Mouse (Mus musculus) kidney, adult 2 months (tissue): ENCODE results near the gene Ctnnb1. TPM values are rescaled to one million over a fixed set of nuclear protein-coding genes. Genes with fewer than 3 reads are reported as not detected.
"Not testable (repeated sequence)": the region's sequence is repeated elsewhere in the genome, so short reads cannot be mapped to it uniquely, and the experiment has no call there.

Experiments
- DNase-seq: peaks from one replicate; pipeline ENCODE4 v3.0.0; 2021
- H3K27ac ChIP-seq: fragments of 200-500 bp; 2 replicates; pipeline ENCODE4 v1.5.1; 2012; ENCODE audit warnings: low read depth, low read length, control low read depth, inconsistent platforms; ENCODE audit not compliant: insufficient read depth
- H3K27me3 ChIP-seq: fragments of 200-500 bp; replicated peaks from 2 replicates; pipeline ENCODE4 v1.6.1; 2012; ENCODE audit warnings: mild to moderate bottlenecking, moderate library complexity, low read length, inconsistent platforms; ENCODE audit not compliant: control insufficient read depth, insufficient read depth
- H3K36me3 ChIP-seq: fragments of 200-500 bp; 2 replicates; pipeline ENCODE4 v1.6.1; 2012; ENCODE audit warnings: mild to moderate bottlenecking, moderate library complexity, low read length, inconsistent platforms; ENCODE audit not compliant: control insufficient read depth, insufficient read depth
- H3K4me1 ChIP-seq: fragments of 200-500 bp; 2 replicates; pipeline ENCODE4 v1.6.1; 2011; ENCODE audit warnings: low read length; ENCODE audit not compliant: control insufficient read depth, insufficient read depth
- H3K4me3 ChIP-seq: fragments of 200-500 bp; 2 replicates; pipeline ENCODE4 v1.5.1; 2011; ENCODE audit warnings: mild to moderate bottlenecking, low read depth, low read length, control low read depth; ENCODE audit not compliant: insufficient read depth
- CTCF ChIP-seq: fragments of 200-500 bp; conservative IDR thresholded peaks from 2 replicates; pipeline ENCODE4 v1.5.1; 2011; ENCODE audit warnings: low read depth, mild to moderate bottlenecking, control low read depth, low read length, moderate library complexity, mixed read lengths; ENCODE audit not compliant: insufficient read depth, insufficient read length
- POLR2A ChIP-seq: fragments of 200-500 bp; IDR thresholded peaks from one replicate; pipeline ENCODE4 v1.6.1; 2011; ENCODE audit warnings: low read depth, low read length, control low read depth
- WGBS: fragments of 180-500 bp; shearing (Covaris S2); methylation state at CpG from one replicate; pipeline ENCODE4 v1.1.7; 2018; 5-methylcytosine and 5-hydroxymethylcytosine counted together
- polyA plus RNA-seq: library from polyadenylated mRNA; depleted of rRNA; stranded (reverse); fragments of >200 nt; gene quantifications from 2 replicates; pipeline ENCODE4 v1.2.3, GENCODE M21; 2012

Ctnnb1 gene
- polyA plus RNA-seq, 1 experiment = 156 TPM

- 78% methylated on average over 13 of the region's 13 CpGs for WGBS
- TF ChIP-seq POLR2A = no peak
- TF ChIP-seq CTCF = no peak
- no peaks in the 10 kb centered on the region for H3K4me1 ChIP-seq
Observed at GRCm38 (mm10) chr9:120913152-120913551, 15.9 kb upstream of the Ctnnb1 start.

GRCm38 (mm10) chr9:120914429-120914828 is 14.6 kb upstream of the Ctnnb1 start:
- Histone ChIP-seq H3K27ac (peak overlapping the region; percentile 21; the same call in 1 of the 2 replicates), H3K36me3 (no peaks in the 10 kb centered on the region), H3K27me3 (no peaks in the 10 kb centered on the region), H3K4me1 (no peaks in the 10 kb centered on the region), H3K4me3 (no peak overlapping the region)
- DNase-seq = no peak
- TF ChIP-seq POLR2A (no peak), CTCF (no peak)
- 89% methylated on average over 4 of the region's 4 CpGs for WGBS

More at GRCm38 (mm10) chr9:120913152-120913551, 15.9 kb upstream of the Ctnnb1 start:
- DNase-seq = no peak
- no peaks in the 10 kb centered on the region for H3K27me3 ChIP-seq
- no peak overlapping the region for H3K27ac ChIP-seq
- no peak overlapping the region for H3K4me3 ChIP-seq
- no peaks in the 10 kb centered on the region for H3K36me3 ChIP-seq

GRCm38 (mm10) chr9:120914877-120915459 is 14.0 kb upstream of the Ctnnb1 start:
- Histone ChIP-seq H3K27ac (peak overlapping the region; percentile 21; the same call in 1 of the 2 replicates), H3K4me3 (no peak overlapping the region), H3K27me3 (no peaks in the 10 kb centered on the region), H3K36me3 (no peaks in the 10 kb centered on the region), H3K4me1 (no peaks in the 10 kb centered on the region)
- TF ChIP-seq CTCF = peak; percentile 32
- no peak for TF ChIP-seq POLR2A
- WGBS = 76% methylated on average over 14 of the region's 14 CpGs
- DNase-seq = peak; percentile 51

- WGBS = 99% methylated on average over 2 of the region's 2 CpGs
- H3K27ac ChIP-seq, H3K36me3 ChIP-seq, H3K4me3 ChIP-seq, DNase-seq, H3K27me3 ChIP-seq, H3K4me1 ChIP-seq: not testable (repeated sequence)
Observed at GRCm38 (mm10) chr9:120917619-120918018, 11.4 kb upstream of the Ctnnb1 start.

GRCm38 (mm10) chr9:120918211-120918610 is 10.8 kb upstream of the Ctnnb1 start:
- Histone ChIP-seq H3K4me3 (no peak overlapping the region), H3K27me3 (no peaks in the 10 kb centered on the region), H3K36me3 (no peaks in the 10 kb centered on the region), H3K4me1 (no peaks in the 10 kb centered on the region), H3K27ac (no peak overlapping the region)
- TF ChIP-seq CTCF (no peak), POLR2A (no peak)
- WGBS = 59% methylated on average over 5 of the region's 5 CpGs
- DNase-seq = no peak

GRCm38 (mm10) chr9:120918642-120919041 is 10.4 kb upstream of the Ctnnb1 start:
- no peak for DNase-seq
- Histone ChIP-seq H3K4me1 (no peaks in the 10 kb centered on the region), H3K27ac (no peak overlapping the region), H3K27me3 (no peaks in the 10 kb centered on the region), H3K36me3 (no peaks in the 10 kb centered on the region), H3K4me3 (no peak overlapping the region)
- TF ChIP-seq POLR2A (no peak), CTCF (no peak)
- 31% methylated on average over 6 of the region's 6 CpGs for WGBS

- no peaks in the 10 kb centered on the region for H3K27me3 ChIP-seq
- no peak overlapping the region for H3K27ac ChIP-seq
- TF ChIP-seq CTCF = no peak
- no peak for TF ChIP-seq POLR2A
- no peaks in the 10 kb centered on the region for H3K36me3 ChIP-seq
- H3K4me3 ChIP-seq = no peak overlapping the region
- no peaks in the 10 kb centered on the region for H3K4me1 ChIP-seq
- DNase-seq = no peak
- WGBS = 78% methylated on average over 5 of the region's 5 CpGs
Observed at GRCm38 (mm10) chr9:120919130-120919529, 9.9 kb upstream of the Ctnnb1 start.
